Mouse (Mus musculus) frontal cortex, adult 2 months (tissue): ENCODE data around the gene Kcnab1. TPM values are rescaled to one million over a fixed set of nuclear protein-coding genes. Genes with fewer than 3 reads are reported as not detected.
"Not testable (repeated sequence)": the region's sequence is repeated elsewhere in the genome, so short reads cannot be mapped to it uniquely, and the experiment has no call there.

Experiments
- DNase-seq, 2 experiments: peaks; one replicate each; pipeline ENCODE4 v3.0.0; 2022; ENCODE audit warnings: low spot score in 1 of 2; ENCODE audit errors: extremely low spot score in 1 of 2
- polyA plus RNA-seq: library from polyadenylated mRNA; depleted of rRNA; stranded (reverse); fragments of >200 nt; gene quantifications from 2 replicates; pipeline ENCODE4 v1.2.3, GENCODE M21; 2012

Kcnab1 gene
- polyA plus RNA-seq, 1 experiment, result 24.5 TPM

DNA sequence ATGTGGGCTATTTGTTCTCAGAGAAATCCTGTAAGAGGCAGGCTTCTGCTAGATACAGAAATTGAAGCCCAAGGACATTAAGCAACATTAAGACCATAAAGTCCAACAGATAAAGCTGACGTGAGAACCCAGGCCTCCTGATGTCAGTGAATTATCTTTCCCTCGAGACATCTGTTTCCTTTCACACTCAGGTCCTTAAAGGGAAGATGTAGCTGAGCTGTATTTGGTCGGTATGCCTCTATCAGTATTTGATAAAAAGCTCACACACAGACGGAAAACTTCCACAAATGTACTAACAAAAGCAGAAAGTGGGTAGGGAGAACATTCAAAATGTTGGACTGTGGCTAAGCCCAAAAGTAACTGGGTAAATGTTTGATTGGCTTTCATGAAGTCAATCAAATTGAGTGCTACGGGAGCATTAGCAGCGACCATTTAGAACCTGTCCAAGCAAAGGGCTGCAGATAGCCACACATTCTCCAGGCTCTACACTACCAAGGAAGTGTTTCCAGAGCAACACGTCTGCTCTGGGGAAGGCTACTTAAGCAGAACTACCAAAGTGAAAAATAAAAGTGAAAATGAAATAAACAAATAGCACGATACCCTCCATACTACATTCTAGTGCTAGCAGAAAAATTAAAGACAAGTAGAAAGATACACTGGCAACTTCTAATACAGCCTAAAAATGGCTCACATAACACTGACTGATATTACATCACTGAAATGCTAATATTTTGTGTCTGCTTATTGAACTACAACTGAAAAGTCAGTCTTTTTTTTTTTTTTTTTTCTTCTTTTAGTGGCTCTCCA, 251.2 kb downstream of the Kcnab1 start:
- no peak for DNase-seq

- peak in 1 of 2 experiments; percentile 16 for DNase-seq
Observed at GRCm38 (mm10) chr3:65363438-65363837, 254.3 kb downstream of the Kcnab1 start.

DNA sequence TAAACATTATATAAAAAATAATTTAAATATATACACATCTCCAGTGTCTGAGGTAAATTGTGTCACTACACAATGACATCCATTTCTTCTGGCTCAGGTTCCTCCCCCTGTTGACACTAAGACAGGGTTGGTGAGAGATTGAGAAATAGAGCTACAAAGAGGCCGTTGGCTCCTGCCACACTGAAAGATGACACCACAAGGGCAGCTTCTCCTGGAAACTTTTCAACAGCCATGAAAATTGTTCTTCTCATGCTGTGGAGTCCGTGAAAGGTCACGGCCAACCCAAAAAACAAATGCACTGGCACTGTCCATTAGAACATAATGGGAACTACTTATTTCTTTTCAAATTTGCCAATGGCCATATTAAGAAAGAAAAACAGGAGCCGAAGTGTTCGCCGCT, 256.0 kb downstream of the Kcnab1 start:
- no peak for DNase-seq

DNA sequence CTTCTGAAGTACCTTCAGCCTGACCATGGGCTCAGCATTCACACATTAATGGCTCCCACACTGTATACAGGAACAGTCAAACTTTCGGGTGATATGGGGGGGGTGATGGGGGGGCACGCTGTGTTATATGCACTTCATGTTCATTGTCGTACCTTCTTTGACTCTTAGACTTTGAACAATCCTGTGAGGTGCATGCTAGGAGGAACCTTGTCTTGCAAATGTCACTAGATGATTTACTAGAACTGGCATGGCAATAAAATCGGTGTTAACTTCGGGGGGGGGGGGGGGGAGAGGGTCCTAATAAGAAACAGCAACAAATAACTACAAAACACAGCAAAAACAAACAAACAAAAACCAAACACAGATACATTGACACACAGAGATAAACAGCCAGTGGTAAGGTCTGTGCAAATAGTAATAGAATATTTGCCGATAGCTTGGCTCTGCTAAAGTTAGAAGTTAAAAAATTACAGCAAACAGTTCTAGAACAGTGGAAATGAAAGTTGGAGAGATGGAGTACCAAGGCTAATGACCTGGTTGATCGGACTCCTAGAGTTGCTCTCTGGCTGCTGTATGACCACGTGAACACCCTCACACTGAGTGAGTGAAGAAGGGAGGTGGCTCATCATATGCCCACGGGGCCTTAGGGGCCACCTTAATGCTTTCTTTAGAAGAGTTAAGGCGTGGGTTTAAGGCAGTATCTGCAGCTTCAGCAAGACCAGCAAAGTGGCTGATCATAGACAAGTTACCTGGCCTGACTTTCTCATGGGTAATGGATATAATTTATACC, 256.9 kb downstream of the Kcnab1 start:
- DNase-seq, result no peak

DNA sequence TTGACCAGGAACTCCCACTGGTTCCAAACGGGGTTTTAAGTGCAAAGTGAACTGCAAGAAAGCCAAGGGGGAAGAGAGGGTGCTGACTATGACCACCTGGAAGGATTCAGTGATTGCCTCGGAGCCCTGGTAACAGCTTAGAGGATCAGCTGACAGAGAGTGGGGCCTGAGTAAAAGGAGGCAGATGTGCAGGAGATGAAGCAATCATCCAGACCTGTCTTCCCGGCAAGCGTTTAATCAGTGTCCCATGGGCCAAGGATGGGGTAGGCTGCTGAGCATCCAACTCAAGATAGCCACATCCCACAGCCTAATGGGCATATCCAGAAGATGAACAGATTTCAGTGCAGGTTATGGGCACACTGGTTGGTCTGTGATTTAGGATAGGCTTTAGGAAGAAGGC, 258.8 kb downstream of the Kcnab1 start:
- DNase-seq, result no peak

DNA sequence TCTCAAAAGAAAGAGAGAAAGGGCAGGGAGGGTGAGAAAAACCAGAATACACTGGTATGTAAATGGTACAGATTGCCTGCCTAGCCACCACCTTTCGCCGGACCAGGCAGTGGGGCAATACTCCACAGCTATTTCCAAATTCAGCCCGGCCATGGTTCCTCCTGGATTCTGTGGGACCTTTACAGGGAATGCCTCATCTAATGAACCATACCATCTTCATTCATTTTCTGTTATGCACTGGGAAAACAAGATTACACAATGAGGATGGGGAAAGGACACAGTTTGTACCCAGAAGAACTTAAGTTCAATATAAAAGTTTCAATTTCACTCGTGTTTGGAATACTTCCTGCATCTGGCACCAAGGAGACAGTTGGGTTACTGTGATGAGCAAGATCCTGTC, 263.4 kb downstream of the Kcnab1 start:
- DNase-seq, result no peak

DNA sequence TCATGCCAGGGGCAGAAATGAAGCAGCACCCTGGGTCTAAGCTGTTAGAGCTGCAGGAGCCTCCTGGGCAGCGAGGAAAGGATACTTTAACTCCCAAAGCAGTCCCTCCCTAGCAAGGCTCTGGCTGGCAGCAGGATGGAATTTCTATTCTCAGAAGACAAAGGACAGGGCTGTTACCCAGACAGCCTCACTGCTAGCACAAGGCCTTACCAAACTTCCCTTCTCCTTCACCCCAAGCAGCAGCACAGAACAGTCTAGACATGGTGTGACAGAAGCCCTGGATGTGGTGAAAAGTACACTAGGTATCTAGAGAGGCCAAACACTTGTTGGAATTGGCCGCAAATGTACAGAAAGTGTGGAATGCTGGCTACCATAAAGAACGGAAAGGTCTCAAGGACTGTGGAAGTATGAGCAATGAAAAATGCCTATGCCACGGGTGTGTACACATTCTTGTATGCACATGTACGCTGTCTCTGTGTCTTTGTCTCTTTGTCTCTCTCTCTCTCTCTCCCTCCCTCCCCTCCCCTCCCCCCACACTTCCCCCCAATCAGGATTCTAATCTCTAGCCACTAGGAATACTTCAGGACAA, 264.5 kb downstream of the Kcnab1 start:
- no peak for DNase-seq

- no peak for DNase-seq
Observed at GRCm38 (mm10) chr3:65374729-65375128, 265.5 kb downstream of the Kcnab1 start.

DNA sequence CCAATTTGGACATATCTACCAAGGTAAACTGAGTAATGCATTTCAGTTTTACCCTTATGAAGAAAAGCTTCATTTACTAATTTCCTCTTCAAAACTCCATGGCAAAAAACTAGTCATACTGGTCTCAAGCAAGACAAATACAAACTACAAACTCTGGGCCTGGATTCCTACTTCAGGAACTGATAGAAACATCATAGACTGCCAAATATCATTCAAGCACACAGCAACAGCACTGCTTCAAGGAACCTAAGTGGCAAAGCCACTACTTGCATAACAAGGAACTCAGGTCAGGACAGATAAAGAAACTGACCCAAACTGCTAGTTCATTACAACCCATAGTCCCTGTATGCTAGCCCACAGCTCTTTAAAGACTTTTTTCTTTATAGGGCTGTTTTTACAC, 269.5 kb downstream of the Kcnab1 start:
- no peak for DNase-seq

GRCm38 (mm10) chr3:65379884-65380539, 270.8 kb downstream of the Kcnab1 start:
- peak in 1 of 2 experiments; percentile 66 for DNase-seq

GRCm38 (mm10) chr3:65381094-65381493, 271.9 kb downstream of the Kcnab1 start:
- DNase-seq, result no peak

- DNase-seq, result no peak
Observed at GRCm38 (mm10) chr3:65384431-65384830, 275.2 kb downstream of the Kcnab1 start.

DNA sequence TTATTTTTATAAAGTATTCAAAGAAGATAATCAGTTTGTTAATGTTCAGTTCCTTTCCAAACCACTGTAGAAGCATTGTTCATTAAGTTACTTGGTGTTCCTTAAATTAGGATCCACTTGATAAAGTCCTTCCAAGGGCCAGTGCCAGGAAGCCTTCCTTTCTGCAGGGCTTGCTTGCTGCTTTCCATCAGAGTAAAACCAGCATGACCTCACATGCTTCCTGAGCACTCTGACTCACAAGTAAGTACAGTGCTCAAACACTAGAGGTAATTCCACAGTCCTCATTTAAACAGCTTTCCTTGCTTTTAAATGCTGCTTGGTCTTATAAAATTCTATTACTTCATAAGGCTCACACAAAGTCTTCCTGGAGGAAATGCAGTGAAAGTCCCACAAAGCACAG, 276.6 kb downstream of the Kcnab1 start:
- DNase-seq, result no peak

- no peak for DNase-seq
Observed at GRCm38 (mm10) chr3:65391222-65391783, 282.1 kb downstream of the Kcnab1 start.

- no peak for DNase-seq
Observed at GRCm38 (mm10) chr3:65391784-65392420, 282.7 kb downstream of the Kcnab1 start.

DNA sequence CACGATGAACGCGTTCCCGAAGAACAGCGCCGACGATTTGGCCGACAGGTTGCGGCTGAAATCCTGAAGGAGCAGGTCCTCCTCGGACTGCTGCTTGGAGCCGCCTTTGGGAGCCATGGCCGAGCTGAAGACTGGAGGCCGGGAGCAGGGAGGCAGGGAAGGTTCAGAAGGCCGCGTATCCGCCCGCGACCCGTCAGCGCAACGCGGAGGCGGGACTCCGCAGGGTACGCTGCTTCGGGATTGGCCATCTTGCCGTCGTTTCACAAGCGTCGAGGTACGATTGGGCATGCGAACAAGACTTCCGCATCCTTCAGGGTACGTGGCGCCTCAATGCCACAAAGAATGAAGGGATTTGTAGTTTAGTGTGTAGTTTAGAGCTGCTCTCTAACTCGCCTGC, 283.2 kb downstream of the Kcnab1 start, which contains the start of gene Ssr3:
Gene Ssr3, minus strand, starts transcription at position 203 of the 397 bp plus-strand sequence.
- DNase-seq, result peak; percentile 96 to 98

DNA sequence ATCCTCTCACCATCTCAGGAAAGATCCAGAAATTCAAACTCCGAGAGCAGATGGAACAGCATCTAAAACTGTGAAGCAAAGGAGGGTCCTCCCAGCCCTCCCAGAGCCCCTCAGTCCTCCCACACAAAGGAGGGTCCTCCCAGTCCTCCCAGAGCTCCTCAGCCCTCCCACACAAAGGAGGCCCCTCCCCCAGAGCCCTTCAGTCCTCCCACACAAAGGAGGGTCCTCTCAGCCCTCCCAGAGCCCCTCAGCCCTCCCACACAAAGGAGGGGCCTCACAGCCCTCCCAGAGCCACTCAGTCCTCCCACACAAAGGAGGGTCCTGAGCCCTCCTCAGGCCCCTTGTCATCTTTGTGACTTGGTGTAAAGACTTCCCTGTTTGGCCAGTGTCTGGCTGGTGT, 285.9 kb downstream of the Kcnab1 start:
- not testable (repeated sequence) for DNase-seq

DNA sequence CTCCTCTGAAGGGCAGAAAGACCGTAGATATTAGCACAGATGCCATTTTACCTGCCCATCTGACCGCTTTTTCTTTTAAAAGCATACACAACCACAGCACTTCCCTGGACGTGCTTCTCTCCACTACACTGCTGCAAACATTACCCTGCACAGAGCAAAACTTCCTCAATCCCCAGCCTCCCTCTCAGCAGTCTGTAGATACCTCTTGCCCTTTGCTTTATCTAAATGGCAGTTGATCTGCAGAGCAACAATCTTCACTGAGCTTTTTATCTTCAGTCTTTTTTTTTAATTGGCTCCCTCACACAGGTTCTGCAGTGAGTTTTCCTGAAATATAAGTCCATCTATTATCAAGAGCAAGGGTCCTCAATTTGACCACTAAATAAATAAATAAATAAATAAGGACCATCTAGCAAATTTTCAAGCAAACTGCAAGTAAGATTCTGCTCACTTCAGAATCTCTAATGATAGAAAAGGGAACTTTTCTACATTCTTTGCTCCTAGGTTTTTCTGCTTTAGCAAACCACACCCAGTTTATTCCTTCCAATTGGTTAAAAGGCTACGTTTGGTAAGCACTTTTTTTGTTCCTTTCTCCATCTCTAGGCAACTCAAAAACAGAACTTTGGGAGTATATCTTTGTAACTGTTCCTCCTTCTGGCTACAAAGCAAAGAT, 287.8 kb downstream of the Kcnab1 start:
- DNase-seq, result no peak

- DNase-seq, result no peak
Observed at GRCm38 (mm10) chr3:65397566-65397965, 288.4 kb downstream of the Kcnab1 start.
